15 mouse cellular contexts compared by ENCODE assay signal in genomic region chr12:110851923-110852322, GRCm38 (mm10). TPM values are rescaled to one million over a fixed set of nuclear protein-coding genes. Genes with fewer than 3 reads are reported as not detected.
DNase-seq lines count a peak whose midpoint lies in the region; ATAC-seq and TF ChIP-seq lines count a peak whose summit lies in the region.
"Had no signal": no experiment of that assay in that cellular context is flagged by ENCODE, and none has a peak within 500 bp of the region (broad histone marks: within the 10 kb centered on the region; RNA-seq: fewer than 3 reads in every experiment).

No protein-coding gene starts in this region.

- no peak for TF ChIP-seq EP300 in heart, postnatal 0 days (IDR thresholded peaks at IDR 0.05; ENCODE audit: low read depth)
- TF ChIP-seq EP300 in MEL (IDR thresholded peaks at IDR 0.05; ENCODE audit: low read depth in 1 of 2, low read length in 2 of 2) = peak; percentile 30 to 42; a peak in 1 of 4 replicates

- H3K27ac ChIP-seq in heart, postnatal 0 days (ENCODE audit: low read depth) = no peak overlapping the region
- H3K27ac ChIP-seq in MEL (ENCODE audit: control insufficient read depth, low read depth, low read length) = peak overlapping the region; percentile 57
- no peak overlapping the region for H3K27ac ChIP-seq in kidney, embryonic 14.5 days (ENCODE audit: low read depth, low read length)
- H3K27ac ChIP-seq: hindbrain, embryonic 12.5 days had no signal

- WGBS in heart, postnatal 0 days = 72% methylated on average over 1 of the region's 1 CpGs
- 83% methylated on average over 1 of the region's 1 CpGs for WGBS in kidney, embryonic 14.5 days

- DNase-seq in heart, postnatal 0 days (ENCODE audit: low spot score) = no peak
- DNase-seq in heart, adult 8-10 months (ENCODE audit: low spot score) = no peak
- DNase-seq in MEL (ENCODE audit: low read depth, low spot score) = peak; percentile 47
- no peak for DNase-seq in retina, embryonic 14.5 days (ENCODE audit: low spot score)
- DNase-seq: cerebellum, postnatal 10 days; kidney, adult 11 months; kidney, postnatal 4 days; lung, adult 18-20 months; right cerebral cortex, postnatal 25 days; thymus, adult 2 months had no signal

- peaks cover 6% of the 10 kb centered on the region; the same call in 1 of the 2 replicates for H3K79me2 ChIP-seq in MEL (ENCODE audit: control insufficient read depth, insufficient read depth, low read length, poor library complexity)

- no peak for TF ChIP-seq CTCF in heart, postnatal 0 days (IDR thresholded peaks at IDR 0.05; ENCODE audit: low read depth)
- no peak for TF ChIP-seq CTCF in MEL (IDR thresholded peaks at IDR 0.05 in 2 of 3, conservative IDR thresholded peaks at IDR 0.05 in 1 of 3; ENCODE audit: control insufficient read depth in 1 of 3, insufficient read depth in 1 of 3, low read depth in 2 of 3, low read length in 3 of 3, poor library complexity in 1 of 3, severe bottlenecking in 1 of 3)

- no peak for TF ChIP-seq POLR2A in MEL (IDR thresholded peaks at IDR 0.05; ENCODE audit: control insufficient read depth in 1 of 2, insufficient read depth in 1 of 2, low read depth in 1 of 2, low read length in 2 of 2, poor library complexity in 1 of 2)

- peak overlapping the region; percentile 80; the same call in 1 of the 2 replicates for H3K4me2 ChIP-seq in heart, postnatal 0 days (ENCODE audit: low read depth, low read length)
- H3K4me2 ChIP-seq in kidney, embryonic 14.5 days (replicated peaks; ENCODE audit: low read depth, low read length) = no peak overlapping the region

- H3K36me3 ChIP-seq in heart, postnatal 0 days (replicated peaks; ENCODE audit: control insufficient read depth, insufficient read depth, low read length) = peaks cover 10% of the 10 kb centered on the region; the same call in 1 of the 2 replicates
- peaks cover 0 to 10% of the 10 kb centered on the region in 2 experiments; a peak in 2 of 4 replicates for H3K36me3 ChIP-seq in MEL (ENCODE audit: control insufficient read depth in 1 of 2, insufficient read depth in 2 of 2, low read length in 2 of 2)
- H3K36me3 ChIP-seq in kidney, embryonic 14.5 days (ENCODE audit: control insufficient read depth, insufficient read depth, low read length) = peaks cover 14% of the 10 kb centered on the region; the same call in 1 of the 2 replicates

- no peak overlapping the region for H3K4me3 ChIP-seq in heart, postnatal 0 days (ENCODE audit: low read depth, low read length)
- H3K4me3 ChIP-seq in MEL (ENCODE audit: control insufficient read depth in 1 of 2, insufficient read depth in 1 of 2, low read depth in 2 of 2, low read length in 2 of 2) = peak overlapping the region; percentile 15 to 81; a peak in 3 of 4 replicates
- no peak overlapping the region for H3K4me3 ChIP-seq in kidney, embryonic 14.5 days (ENCODE audit: low read length)

- no peaks in the 10 kb centered on the region for H3K27me3 ChIP-seq in heart, postnatal 0 days (ENCODE audit: control insufficient read depth, insufficient read depth, low read length)
- H3K27me3 ChIP-seq in MEL (ENCODE audit: control insufficient read depth in 1 of 2, insufficient read depth in 2 of 2, low read length in 2 of 2) = no peaks in the 10 kb centered on the region
- H3K27me3 ChIP-seq in kidney, embryonic 14.5 days (ENCODE audit: control insufficient read depth, insufficient read depth, low read length) = no peaks in the 10 kb centered on the region; the same call in 1 of the 2 replicates

- H3K9ac ChIP-seq in heart, postnatal 0 days (replicated peaks; ENCODE audit: low read depth, low read length) = no peak overlapping the region
- H3K9ac ChIP-seq in MEL (ENCODE audit: control insufficient read depth, low read depth, low read length, poor library complexity, severe bottlenecking) = peak overlapping the region; percentile 94
- H3K9ac ChIP-seq in kidney, embryonic 14.5 days (ENCODE audit: low read depth, low read length) = no peak overlapping the region
- H3K9ac ChIP-seq: hindbrain, embryonic 12.5 days had no signal

- H3K9me3 ChIP-seq in heart, postnatal 0 days (replicated peaks; ENCODE audit: control insufficient read depth, low read length) = no peaks in the 10 kb centered on the region
- no peaks in the 10 kb centered on the region for H3K9me3 ChIP-seq in MEL (replicated peaks; ENCODE audit: insufficient read depth, low read length)
- H3K9me3 ChIP-seq in kidney, embryonic 14.5 days (ENCODE audit: control insufficient read depth, low read length) = no peaks in the 10 kb centered on the region
- H3K9me3 ChIP-seq: hindbrain, embryonic 12.5 days had no signal

- H3K4me1 ChIP-seq in heart, postnatal 0 days (ENCODE audit: control insufficient read depth, insufficient read depth) = peaks cover 9% of the 10 kb centered on the region; the same call in 1 of the 2 replicates
- peaks cover 4 to 34% of the 10 kb centered on the region in 2 experiments for H3K4me1 ChIP-seq in MEL (ENCODE audit: control insufficient read depth in 1 of 2, insufficient read depth in 2 of 2, low read length in 2 of 2)
- peaks cover 7% of the 10 kb centered on the region for H3K4me1 ChIP-seq in kidney, embryonic 14.5 days (ENCODE audit: control insufficient read depth, insufficient read depth, low read length)

- ATAC-seq in heart, postnatal 0 days (ENCODE audit: insufficient read depth, low read depth) = no peak
- peak; percentile 29 for ATAC-seq in granulocyte monocyte progenitor cell, adult 5-6 weeks (replicated peaks; ENCODE audit: poor library complexity, severe bottlenecking)
- peak; percentile 9; the same call in 1 of the 2 replicates for ATAC-seq in megakaryocyte, adult 5-6 weeks (ENCODE audit: poor library complexity, severe bottlenecking)
- ATAC-seq in kidney, embryonic 14.5 days (ENCODE audit: low FRiP score, low TSS enrichment) = no peak
- ATAC-seq: midbrain, embryonic 16.5 days had no signal

- TF ChIP-seq RAD21 in MEL (IDR thresholded peaks at IDR 0.05; ENCODE audit: low read depth, low read length) = no peak

TF ChIP-seq in MEL, 35 proteins besides CTCF, POLR2A, EP300 and RAD21 (continues in another document):
- TF ChIP-seq NELFE (IDR thresholded peaks at IDR 0.05; ENCODE audit: low read depth, low read length) (no peak), TBP (IDR thresholded peaks at IDR 0.05; ENCODE audit: low read depth, low read length) (no peak), MAZ (IDR thresholded peaks at IDR 0.05; ENCODE audit: low read depth, low read length) (no peak)

RNA-seq across cellular contexts. Expression of gene Zfp839, which starts 1.9 kb away (rescaled TPM):
- 4.1 and 6.3 TPM in 2 replicates for total RNA-seq in heart, postnatal 0 days (2014; rRNA removed; ENCODE audit: low replicate concordance)
- 2.6 and 3.2 TPM in 2 replicates for polyA plus RNA-seq in heart, postnatal 0 days (2015; fragmentation: Nextera tagmentation; extraction: Ambion mirVana)
- 10 to 100 TPM; 10.5 to 12.1 (median 11.1) TPM for total RNA-seq in heart, adult 8-10 months (2022)
- total RNA-seq in MEL (2012; rRNA removed) = 2.7 and 4.2 TPM in 2 replicates
- polyA plus RNA-seq in MEL (2012; ENCODE audit: insufficient read depth in 1 of 2, insufficient read length in 2 of 2, low read depth in 1 of 2, low replicate concordance in 2 of 2, missing spikeins in 1 of 2) = 1 to 10 TPM in 1 of 2 experiments, not detected in 1; 5.0 TPM
- total RNA-seq in granulocyte monocyte progenitor cell, adult 5-6 weeks (2014; fragmentation: Nextera tagmentation) = 6.4 and 8.4 TPM in 2 replicates
- total RNA-seq in granulocyte monocyte progenitor cell, adult 5-6 weeks (2017) = 4.7 and 6.6 TPM in 2 replicates
- total RNA-seq in megakaryocyte, adult 5-6 weeks (2015) = 3.3 and 4.5 TPM in 2 replicates
- 5.5 and 6.2 TPM in 2 replicates for total RNA-seq in megakaryocyte, adult 5-6 weeks (2017)
- polyA plus RNA-seq in kidney, embryonic 14.5 days (2014; fragmentation: Nextera tagmentation; extraction: Ambion mirVana) = 4.2 and 6.0 TPM in 2 replicates

RNA-seq across cellular contexts. Expression of gene Mok, which starts 11.2 kb away (rescaled TPM):
- total RNA-seq in heart, postnatal 0 days (2014; rRNA removed; ENCODE audit: low replicate concordance) = 3.1 and 7.4 TPM in 2 replicates
- 2.2 and 2.3 TPM in 2 replicates for polyA plus RNA-seq in heart, postnatal 0 days (2015; fragmentation: Nextera tagmentation; extraction: Ambion mirVana)
- total RNA-seq in heart, adult 8-10 months (2022) = under 1 TPM; 0.50 to 0.80 (median 0.70) TPM
- 0.39 and 1.2 TPM in 2 replicates for total RNA-seq in MEL (2012; rRNA removed)
- polyA plus RNA-seq in MEL (2012; ENCODE audit: insufficient read depth in 1 of 2, insufficient read length in 2 of 2, low read depth in 1 of 2, low replicate concordance in 2 of 2, missing spikeins in 1 of 2) = 1 to 10 TPM in 1 of 2 experiments, not detected in 1; 1.6 TPM
- total RNA-seq in granulocyte monocyte progenitor cell, adult 5-6 weeks (2014; fragmentation: Nextera tagmentation) = 1.5 TPM in 2 replicates
- total RNA-seq in granulocyte monocyte progenitor cell, adult 5-6 weeks (2017) = 2.6 and 2.9 TPM in 2 replicates
- 1.5 and 1.6 TPM in 2 replicates for total RNA-seq in megakaryocyte, adult 5-6 weeks (2015)
- total RNA-seq in megakaryocyte, adult 5-6 weeks (2017) = 1.4 and 1.6 TPM in 2 replicates
- 6.8 and 9.0 TPM in 2 replicates for polyA plus RNA-seq in kidney, embryonic 14.5 days (2014; fragmentation: Nextera tagmentation; extraction: Ambion mirVana)

RNA-seq across cellular contexts. Expression of gene Cinp, which starts 37.0 kb away (rescaled TPM):
- 59.1 and 91.0 TPM in 2 replicates for total RNA-seq in heart, postnatal 0 days (2014; rRNA removed; ENCODE audit: low replicate concordance)
- 44.0 and 47.8 TPM in 2 replicates for polyA plus RNA-seq in heart, postnatal 0 days (2015; fragmentation: Nextera tagmentation; extraction: Ambion mirVana)
- total RNA-seq in heart, adult 8-10 months (2022) = 10 to 100 TPM; 21.7 to 28.5 (median 27.8) TPM
- 189 and 210 TPM in 2 replicates for total RNA-seq in MEL (2012; rRNA removed)
- polyA plus RNA-seq in MEL (2012; ENCODE audit: insufficient read depth in 1 of 2, insufficient read length in 2 of 2, low read depth in 1 of 2, low replicate concordance in 2 of 2, missing spikeins in 1 of 2) = 100 to 1,000 TPM in 1 of 2 experiments, not detected in 1; 162 TPM
- total RNA-seq in granulocyte monocyte progenitor cell, adult 5-6 weeks (2014; fragmentation: Nextera tagmentation) = 53.0 and 54.1 TPM in 2 replicates
- total RNA-seq in granulocyte monocyte progenitor cell, adult 5-6 weeks (2017) = 80.7 and 82.3 TPM in 2 replicates
- total RNA-seq in megakaryocyte, adult 5-6 weeks (2015) = 20.3 and 31.8 TPM in 2 replicates
- 32.5 and 36.4 TPM in 2 replicates for total RNA-seq in megakaryocyte, adult 5-6 weeks (2017)
- 82.2 and 93.7 TPM in 2 replicates for polyA plus RNA-seq in kidney, embryonic 14.5 days (2014; fragmentation: Nextera tagmentation; extraction: Ambion mirVana)

RNA-seq across cellular contexts. Expression of gene Tecpr2, which starts 37.1 kb away (rescaled TPM):
- 4.1 and 4.7 TPM in 2 replicates for total RNA-seq in heart, postnatal 0 days (2014; rRNA removed; ENCODE audit: low replicate concordance)
- 1.3 and 1.4 TPM in 2 replicates for polyA plus RNA-seq in heart, postnatal 0 days (2015; fragmentation: Nextera tagmentation; extraction: Ambion mirVana)
- total RNA-seq in heart, adult 8-10 months (2022) = 1 to 10 TPM; 4.9 to 5.8 (median 5.3) TPM
- 5.9 and 6.0 TPM in 2 replicates for total RNA-seq in MEL (2012; rRNA removed)
- 1 to 10 TPM in 1 of 2 experiments, not detected in 1; 5.8 TPM for polyA plus RNA-seq in MEL (2012; ENCODE audit: insufficient read depth in 1 of 2, insufficient read length in 2 of 2, low read depth in 1 of 2, low replicate concordance in 2 of 2, missing spikeins in 1 of 2)
- total RNA-seq in granulocyte monocyte progenitor cell, adult 5-6 weeks (2014; fragmentation: Nextera tagmentation) = 6.6 and 8.5 TPM in 2 replicates
- total RNA-seq in granulocyte monocyte progenitor cell, adult 5-6 weeks (2017) = 5.0 and 5.1 TPM in 2 replicates
- 3.1 and 3.7 TPM in 2 replicates for total RNA-seq in megakaryocyte, adult 5-6 weeks (2015)
- total RNA-seq in megakaryocyte, adult 5-6 weeks (2017) = 3.5 and 5.0 TPM in 2 replicates
- polyA plus RNA-seq in kidney, embryonic 14.5 days (2014; fragmentation: Nextera tagmentation; extraction: Ambion mirVana) = 2.8 and 3.6 TPM in 2 replicates

Comparison
In these comparisons a context has a peak if more than half of its experiments do, and no peak if none do; other contexts are left out.
1. ATAC-seq: peak in granulocyte monocyte progenitor cell, adult 5-6 weeks (single experiment) and megakaryocyte, adult 5-6 weeks (single experiment); none in heart, postnatal 0 days (single experiment) and kidney, embryonic 14.5 days (single experiment).
2. H3K4me3 ChIP-seq: peak in MEL (2 of 2); none in heart, postnatal 0 days (single experiment) and kidney, embryonic 14.5 days (single experiment).